In the genomic region with DNA sequence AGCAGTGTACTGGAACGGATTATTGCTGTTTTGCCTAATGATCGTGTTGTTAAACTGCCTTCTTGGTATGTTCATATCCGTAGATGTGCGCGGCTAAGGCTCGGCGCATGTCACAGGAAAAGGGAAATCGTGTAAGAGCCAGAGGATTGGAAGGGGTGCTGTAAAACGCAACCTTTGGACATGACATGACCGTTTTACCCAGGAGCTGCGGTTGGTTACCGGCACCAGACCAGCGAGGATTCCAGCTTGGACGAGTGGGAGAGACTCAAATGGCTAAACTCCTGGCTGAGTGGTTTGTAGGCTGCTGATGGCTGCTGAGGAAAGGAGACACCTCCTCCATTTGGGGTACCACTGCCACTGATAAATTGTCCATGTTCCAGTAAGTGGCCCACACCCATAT, we compare ENCODE assay signal across 17 mouse cellular contexts. TPM values are rescaled to one million over a fixed set of nuclear protein-coding genes. Genes with fewer than 3 reads are reported as not detected.
DNase-seq lines count a peak whose midpoint lies in the region; ATAC-seq lines count a peak whose summit lies in the region.
"Had no signal": no experiment of that assay in that cellular context is flagged by ENCODE, and none has a peak within 500 bp of the region (broad histone marks: within the 10 kb centered on the region; RNA-seq: fewer than 3 reads in every experiment).

No protein-coding gene starts in this region.

- H3K4me3 ChIP-seq in midbrain, embryonic 14.5 days (replicated peaks; ENCODE audit: low read depth, low read length), result no peak overlapping the region
- no peak overlapping the region for H3K4me3 ChIP-seq in midbrain, embryonic 13.5 days (replicated peaks)
- no peak overlapping the region for H3K4me3 ChIP-seq in embryonic facial prominence, embryonic 13.5 days
- H3K4me3 ChIP-seq in limb, embryonic 12.5 days (replicated peaks), result no peak overlapping the region

- no peak overlapping the region for H3K9ac ChIP-seq in midbrain, embryonic 14.5 days (replicated peaks; ENCODE audit: low read length)
- no peak overlapping the region for H3K9ac ChIP-seq in midbrain, embryonic 13.5 days (replicated peaks)
- H3K9ac ChIP-seq in embryonic facial prominence, embryonic 13.5 days, result no peak overlapping the region
- H3K9ac ChIP-seq in limb, embryonic 12.5 days (replicated peaks), result no peak overlapping the region
- H3K9ac ChIP-seq: hindbrain, embryonic 15.5 days; liver, embryonic 14.5 days; lung, embryonic 15.5 days had no signal

- DNase-seq in midbrain, embryonic 14.5 days, result peak; percentile 17
- no peak for DNase-seq in adrenal gland, postnatal 10 days
- no peak for DNase-seq in spleen, adult 18-20 months
- no peak for DNase-seq in adrenal gland, adult 8-10 months
- DNase-seq: cerebellum, adult 11 months; cerebellum, adult 9-11 months; kidney, adult 2 months; kidney, postnatal 14 days; left cerebral cortex, postnatal 4 days; lung, postnatal 36 days; thymus, postnatal 14 days had no signal

- no peak for ATAC-seq in midbrain, embryonic 14.5 days (ENCODE audit: low FRiP score, low TSS enrichment)
- ATAC-seq in midbrain, embryonic 13.5 days, result no peak
- ATAC-seq in embryonic facial prominence, embryonic 13.5 days (ENCODE audit: insufficient number of reproducible peaks, insufficient read depth, low FRiP score, low TSS enrichment, low read depth), result no peak
- peak; percentile 54; the same call in 1 of the 2 replicates for ATAC-seq in limb, embryonic 12.5 days (ENCODE audit: insufficient number of reproducible peaks, insufficient read depth, low FRiP score, low TSS enrichment, low read depth)

- 87% methylated on average over 14 of the region's 14 CpGs for WGBS in midbrain, embryonic 14.5 days
- WGBS in midbrain, embryonic 13.5 days, result 85% methylated on average over 14 of the region's 14 CpGs
- WGBS in embryonic facial prominence, embryonic 13.5 days, result 61% methylated on average over 14 of the region's 14 CpGs
- WGBS in limb, embryonic 12.5 days, result 53% methylated on average over 14 of the region's 14 CpGs

- H3K27me3 ChIP-seq in midbrain, embryonic 14.5 days (ENCODE audit: control insufficient read depth, insufficient read depth, low read length), result no peaks in the 10 kb centered on the region
- H3K27me3 ChIP-seq in midbrain, embryonic 13.5 days, result no peaks in the 10 kb centered on the region
- no peaks in the 10 kb centered on the region for H3K27me3 ChIP-seq in embryonic facial prominence, embryonic 13.5 days
- H3K27me3 ChIP-seq in limb, embryonic 12.5 days, result no peaks in the 10 kb centered on the region
- H3K27me3 ChIP-seq: hindbrain, embryonic 15.5 days; lung, embryonic 15.5 days had no signal

- H3K36me3 ChIP-seq in midbrain, embryonic 14.5 days (ENCODE audit: control insufficient read depth, insufficient read depth, low read length), result no peaks in the 10 kb centered on the region
- H3K36me3 ChIP-seq in midbrain, embryonic 13.5 days, result no peaks in the 10 kb centered on the region
- H3K36me3 ChIP-seq in embryonic facial prominence, embryonic 13.5 days, result no peaks in the 10 kb centered on the region
- no peaks in the 10 kb centered on the region for H3K36me3 ChIP-seq in limb, embryonic 12.5 days
- H3K36me3 ChIP-seq: hindbrain, embryonic 15.5 days; lung, embryonic 15.5 days had no signal

- no peaks in the 10 kb centered on the region for H3K4me1 ChIP-seq in midbrain, embryonic 14.5 days (ENCODE audit: control insufficient read depth, insufficient read depth, low read length)
- no peaks in the 10 kb centered on the region for H3K4me1 ChIP-seq in midbrain, embryonic 13.5 days (replicated peaks)
- H3K4me1 ChIP-seq in embryonic facial prominence, embryonic 13.5 days, result peaks cover 13% of the 10 kb centered on the region; the same call in 1 of the 2 replicates
- no peaks in the 10 kb centered on the region for H3K4me1 ChIP-seq in limb, embryonic 12.5 days (replicated peaks)
- H3K4me1 ChIP-seq: hindbrain, embryonic 15.5 days; lung, embryonic 15.5 days had no signal

- no peak overlapping the region for H3K4me2 ChIP-seq in midbrain, embryonic 14.5 days (ENCODE audit: low read length)
- H3K4me2 ChIP-seq in midbrain, embryonic 13.5 days (replicated peaks), result no peak overlapping the region
- peak overlapping the region; percentile 3; the same call in 1 of the 2 replicates for H3K4me2 ChIP-seq in embryonic facial prominence, embryonic 13.5 days
- H3K4me2 ChIP-seq in limb, embryonic 12.5 days, result peak overlapping the region; percentile 32

- no peak overlapping the region for H3K27ac ChIP-seq in midbrain, embryonic 14.5 days (replicated peaks; ENCODE audit: low read depth, low read length)
- no peak overlapping the region for H3K27ac ChIP-seq in midbrain, embryonic 13.5 days
- H3K27ac ChIP-seq in embryonic facial prominence, embryonic 13.5 days, result no peak overlapping the region
- no peak overlapping the region for H3K27ac ChIP-seq in limb, embryonic 12.5 days
- H3K27ac ChIP-seq: hindbrain, embryonic 15.5 days; liver, embryonic 14.5 days; lung, embryonic 15.5 days had no signal

- H3K9me3 ChIP-seq in midbrain, embryonic 14.5 days (ENCODE audit: control insufficient read depth, low read length), result no peaks in the 10 kb centered on the region
- no peaks in the 10 kb centered on the region for H3K9me3 ChIP-seq in midbrain, embryonic 13.5 days
- H3K9me3 ChIP-seq in embryonic facial prominence, embryonic 13.5 days, result no peaks in the 10 kb centered on the region
- no peaks in the 10 kb centered on the region for H3K9me3 ChIP-seq in limb, embryonic 12.5 days
- H3K9me3 ChIP-seq: hindbrain, embryonic 15.5 days; lung, embryonic 15.5 days had no signal

RNA-seq across cellular contexts. Expression of a gene that starts 21.8 kb away (rescaled TPM):
- 38.6 and 50.0 TPM in 2 replicates for polyA plus RNA-seq in midbrain, embryonic 14.5 days (2014; fragmentation: Nextera tagmentation; extraction: Ambion mirVana)
- polyA plus RNA-seq in midbrain, embryonic 13.5 days (2015; fragmentation: Nextera tagmentation; extraction: Ambion mirVana), result 40.4 and 42.2 TPM in 2 replicates
- 28.1 and 30.1 TPM in 2 replicates for polyA plus RNA-seq in embryonic facial prominence, embryonic 13.5 days (2015; fragmentation: Nextera tagmentation; extraction: Ambion mirVana)
- 29.6 and 31.7 TPM in 2 replicates for polyA plus RNA-seq in limb, embryonic 12.5 days (2016; fragmentation: Nextera tagmentation; extraction: Ambion mirVana)
- total RNA-seq in adrenal gland, postnatal 10 days (2021), result 10 to 100 TPM; 31.6 to 32.5 TPM
- total RNA-seq in adrenal gland, adult 8-10 months (2022), result 10 to 100 TPM; 38.5 to 44.8 (median 40.6) TPM

Comparison
In these comparisons a context has a peak if more than half of its experiments do, and no peak if none do; other contexts are left out.
1. H3K4me2 ChIP-seq: peak in embryonic facial prominence, embryonic 13.5 days (single experiment) and limb, embryonic 12.5 days (single experiment); none in midbrain, embryonic 14.5 days (single experiment) and midbrain, embryonic 13.5 days (single experiment).